Mouse (Mus musculus) olfactory bulb, adult 2 months (tissue): ENCODE results near the gene Cables2. TPM values are rescaled to one million over a fixed set of nuclear protein-coding genes. Genes with fewer than 3 reads are reported as not detected.

ENCODE experiments used
- H3K27ac ChIP-seq: fragments of 200-500 bp; 2 replicates; pipeline ENCODE4 v1.5.1; 2012; ENCODE audit warnings: low read depth, low read length; ENCODE audit not compliant: insufficient read depth
- H3K4me1 ChIP-seq: fragments of 200-500 bp; 2 replicates; pipeline ENCODE4 v1.6.1; 2012; ENCODE audit warnings: low read length; ENCODE audit not compliant: control insufficient read depth, insufficient read depth
- H3K4me3 ChIP-seq: fragments of 200-500 bp; 2 replicates; pipeline ENCODE4 v1.5.1; 2012; ENCODE audit warnings: mild to moderate bottlenecking, low read depth, low read length, moderate library complexity; ENCODE audit not compliant: insufficient read depth
- CTCF ChIP-seq: fragments of 200-500 bp; IDR thresholded peaks from 2 replicates; pipeline ENCODE4 v1.5.1; 2012; ENCODE audit warnings: low read depth, mild to moderate bottlenecking, low read length, moderate library complexity; ENCODE audit not compliant: insufficient read depth
- POLR2A ChIP-seq: fragments of 200-500 bp; IDR thresholded peaks from 2 replicates; pipeline ENCODE4 v1.6.1; 2012; ENCODE audit warnings: mild to moderate bottlenecking, low read depth, low read length, moderate library complexity; ENCODE audit not compliant: insufficient read depth
- WGBS: fragments of 180-500 bp; shearing (Covaris S2); methylation state at CpG from one replicate; pipeline ENCODE4 v1.1.7; 2018; 5-methylcytosine and 5-hydroxymethylcytosine counted together
- polyA plus RNA-seq: library from polyadenylated mRNA; stranded (reverse); fragments of >200 nt; gene quantifications from 2 replicates; pipeline ENCODE4 v1.2.4, GENCODE M21; 2012; ENCODE audit warnings: low replicate concordance; ENCODE audit not compliant: missing spikeins, insufficient read depth, insufficient read length

Gene Cables2
- polyA plus RNA-seq, 1 experiment = not detected

DNA sequence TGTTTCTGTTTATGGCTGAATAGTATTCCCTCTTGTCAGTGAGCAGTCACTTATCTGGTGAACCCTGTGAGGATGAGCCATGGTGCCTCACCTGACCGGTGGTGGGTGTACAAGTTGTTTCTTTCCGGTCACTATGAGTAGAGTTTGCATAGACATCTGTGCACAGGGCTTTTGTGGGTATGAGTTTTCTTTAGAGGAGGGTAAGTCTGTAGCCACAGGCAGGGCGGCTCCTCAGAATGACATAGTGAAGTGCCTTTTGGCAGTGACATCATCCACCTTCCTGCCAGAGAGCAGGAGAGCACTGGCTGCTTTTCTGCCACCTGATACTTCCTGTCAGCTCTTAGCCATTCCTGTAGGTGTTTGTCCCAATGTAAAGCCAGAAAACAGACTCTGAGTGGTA, 32.2 kb upstream of the Cables2 start:
- Histone ChIP-seq H3K4me1 (0 out of 2 replicates have a peak, but pooled peaks cover 3% of the 10 kb centered on the region), H3K27ac (no peak overlapping the region), H3K4me3 (no peak overlapping the region)
- TF ChIP-seq POLR2A = no peak
- TF ChIP-seq CTCF = no peak
- WGBS = 86% methylated on average over 3 of the region's 3 CpGs

DNA sequence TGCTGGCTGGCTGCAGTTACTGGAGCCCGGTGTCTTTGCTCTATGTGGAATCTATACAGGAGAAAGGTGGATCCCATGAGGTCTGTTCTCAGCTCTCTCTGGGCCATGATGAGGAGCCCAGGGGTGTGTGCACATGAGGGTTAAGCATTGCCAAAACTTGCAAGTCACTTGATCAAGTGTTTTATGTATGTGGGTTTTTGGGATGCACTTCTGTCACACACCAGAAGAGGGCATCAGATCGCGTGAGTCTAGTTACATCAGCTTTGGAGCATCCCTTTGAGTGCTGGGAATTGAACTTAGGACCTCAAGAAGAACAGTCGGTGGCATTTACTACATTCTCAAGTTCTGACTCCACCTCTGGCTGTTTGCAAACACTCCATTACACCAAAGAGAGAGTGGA, 31.3 kb upstream of the Cables2 start:
- no peak overlapping the region for H3K4me3 ChIP-seq
- WGBS = 52% methylated on average over 4 of the region's 4 CpGs
- 0 out of 2 replicates have a peak, but pooled peaks cover 3% of the 10 kb centered on the region for H3K4me1 ChIP-seq
- TF ChIP-seq POLR2A (no peak), CTCF (no peak)
- no peak overlapping the region for H3K27ac ChIP-seq

DNA sequence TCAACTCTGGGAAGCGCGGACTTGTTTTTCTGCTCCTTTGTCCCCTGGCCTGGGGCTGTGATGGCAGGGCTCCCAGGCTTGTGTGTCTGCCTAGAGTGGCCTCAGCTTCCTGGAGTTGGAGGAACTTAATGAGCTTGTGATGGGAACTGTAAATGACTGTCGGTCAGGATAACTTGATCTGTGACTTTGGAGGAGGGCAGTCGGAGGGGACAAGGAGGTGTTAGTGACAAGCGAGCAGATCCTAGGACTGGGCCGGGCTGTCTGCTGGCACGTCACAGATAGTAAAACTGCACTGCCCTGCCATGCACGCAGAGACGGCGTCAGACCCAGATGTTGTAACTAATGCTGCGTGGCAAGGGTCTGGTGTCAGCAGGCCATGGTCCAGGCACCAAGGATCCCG, 30.2 kb upstream of the Cables2 start:
- 0 out of 2 replicates have a peak, but pooled peaks cover 3% of the 10 kb centered on the region for H3K4me1 ChIP-seq
- TF ChIP-seq POLR2A (no peak), CTCF (no peak)
- no peak overlapping the region for H3K4me3 ChIP-seq
- H3K27ac ChIP-seq = no peak overlapping the region
- 91% methylated on average over 12 of the region's 12 CpGs for WGBS

DNA sequence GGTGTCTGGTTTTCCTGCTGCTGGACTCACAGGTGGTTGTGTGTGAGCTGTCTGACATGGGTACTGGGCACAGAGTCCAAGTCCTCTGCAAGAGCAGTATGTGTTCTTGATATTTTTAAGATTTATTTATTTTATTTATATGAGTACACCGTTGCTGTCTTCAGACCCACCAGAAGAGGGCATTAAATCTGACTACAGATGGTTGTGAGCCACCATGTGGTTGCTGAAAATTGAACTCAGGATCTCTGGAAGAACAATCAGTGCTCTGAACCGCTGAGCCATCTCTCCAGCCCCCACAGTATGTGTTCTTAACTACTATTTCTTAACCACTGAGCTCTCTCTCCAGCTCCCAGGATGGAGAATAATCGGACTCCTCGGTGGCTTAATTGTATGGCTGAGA, 28.9 kb upstream of the Cables2 start:
- Histone ChIP-seq H3K4me3 (no peak overlapping the region), H3K27ac (no peak overlapping the region), H3K4me1 (0 out of 2 replicates have a peak, but pooled peaks cover 3% of the 10 kb centered on the region)
- 68% methylated on average over 4 of the region's 4 CpGs for WGBS
- TF ChIP-seq POLR2A (no peak), CTCF (no peak)

GRCm38 (mm10) chr2:180300771-180301170, 27.5 kb upstream of the Cables2 start:
- H3K4me1 ChIP-seq = no peaks in the 10 kb centered on the region
- no peak overlapping the region for H3K4me3 ChIP-seq
- WGBS = 65% methylated on average over 5 of the region's 5 CpGs
- no peak for TF ChIP-seq POLR2A
- TF ChIP-seq CTCF = no peak
- H3K27ac ChIP-seq = no peak overlapping the region

DNA sequence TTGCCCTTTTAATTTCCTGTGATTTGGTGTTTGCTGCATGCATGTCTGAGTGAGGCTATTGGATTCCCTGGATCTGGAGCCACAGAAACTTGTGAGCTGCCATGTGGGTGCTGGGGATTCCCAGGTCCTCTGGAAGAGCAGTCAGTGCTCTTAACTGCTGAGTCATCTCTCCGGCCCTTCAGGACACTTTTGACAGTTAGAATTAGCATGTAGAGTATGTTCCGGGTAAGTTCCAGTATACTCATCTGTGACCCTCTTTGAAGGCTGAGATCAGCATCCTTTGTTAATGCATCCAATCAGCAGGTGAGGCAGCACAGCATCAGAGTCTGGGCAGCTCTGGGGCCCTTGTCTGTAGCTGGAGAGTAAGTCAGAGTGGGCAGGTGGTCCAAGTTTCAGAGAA, 27.0 kb upstream of the Cables2 start:
- no peak for TF ChIP-seq POLR2A
- no peak for TF ChIP-seq CTCF
- 76% methylated on average over 2 of the region's 2 CpGs for WGBS
- H3K4me3 ChIP-seq = no peak overlapping the region
- no peak overlapping the region for H3K27ac ChIP-seq
- H3K4me1 ChIP-seq = no peaks in the 10 kb centered on the region

- no peak for TF ChIP-seq POLR2A
- TF ChIP-seq CTCF = no peak
- WGBS = 82% methylated on average over 8 of the region's 8 CpGs
- no peak overlapping the region for H3K27ac ChIP-seq
- H3K4me3 ChIP-seq = no peak overlapping the region
- no peaks in the 10 kb centered on the region for H3K4me1 ChIP-seq
Observed at GRCm38 (mm10) chr2:180292906-180293305, 19.6 kb upstream of the Cables2 start.

DNA sequence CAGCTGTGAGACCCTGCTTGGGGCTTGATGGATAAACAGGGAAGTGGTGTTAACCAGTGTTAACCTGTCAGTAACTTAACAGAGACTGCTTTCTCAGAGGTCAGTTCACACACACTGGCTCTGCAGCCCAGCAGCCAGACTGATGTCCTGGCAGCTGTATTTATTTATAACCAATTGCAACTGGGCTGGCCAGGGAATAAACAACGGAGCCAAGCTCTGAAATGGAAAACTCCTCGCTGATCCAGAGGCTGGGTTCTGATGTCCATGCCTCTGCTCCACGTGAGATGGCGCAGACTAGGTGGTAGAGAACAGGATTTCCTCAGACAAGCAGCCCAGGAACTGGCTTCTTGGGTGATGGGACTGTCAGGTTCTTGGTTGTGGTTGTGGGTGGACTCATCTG, 18.7 kb upstream of the Cables2 start:
- H3K4me1 ChIP-seq = no peaks in the 10 kb centered on the region
- H3K27ac ChIP-seq = no peak overlapping the region
- WGBS = 65% methylated on average over 4 of the region's 4 CpGs
- H3K4me3 ChIP-seq = no peak overlapping the region
- TF ChIP-seq POLR2A (no peak), CTCF (no peak)

GRCm38 (mm10) chr2:180291566-180291965, 18.3 kb upstream of the Cables2 start:
- WGBS = 88% methylated on average over 5 of the region's 5 CpGs
- H3K4me3 ChIP-seq = no peak overlapping the region
- H3K27ac ChIP-seq = no peak overlapping the region
- H3K4me1 ChIP-seq = no peaks in the 10 kb centered on the region
- TF ChIP-seq POLR2A (no peak), CTCF (no peak)

DNA sequence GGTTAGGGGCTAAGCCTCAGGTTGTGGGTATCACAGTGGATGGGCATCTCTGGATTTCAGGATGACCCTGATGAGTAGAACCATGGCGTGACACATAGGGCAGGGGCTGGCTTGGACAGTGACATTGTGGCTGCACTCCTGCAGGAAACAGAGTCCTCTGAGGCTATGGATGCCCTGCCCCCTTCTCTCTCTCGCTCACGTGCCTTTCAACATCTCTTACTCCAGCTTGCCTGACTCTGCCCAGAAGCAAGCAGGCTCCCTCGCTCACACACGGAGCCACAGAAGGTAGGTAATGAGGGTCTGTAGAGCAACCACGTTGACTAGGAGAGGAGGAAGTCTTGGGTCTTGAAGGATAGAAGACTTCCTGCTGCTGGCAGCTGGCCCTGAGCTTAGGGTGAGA, 17.2 kb upstream of the Cables2 start:
- H3K27ac ChIP-seq = no peak overlapping the region
- no peak for TF ChIP-seq CTCF
- no peak for TF ChIP-seq POLR2A
- no peak overlapping the region for H3K4me3 ChIP-seq
- WGBS = 70% methylated on average over 6 of the region's 6 CpGs
- H3K4me1 ChIP-seq = no peaks in the 10 kb centered on the region
